Mouse (Mus musculus): ENCODE data around the gene Ciapin1.
"Not testable (repeated sequence)": the region's sequence is repeated elsewhere in the genome, so short reads cannot be mapped to it uniquely, and the experiment has no call there.

The Ciapin1 gene

GRCm38 (mm10) chr8:94857346-94858173 lies 19.4 kb upstream of the Ciapin1 start, which contains the start of gene Polr2c:
Gene Polr2c (plus strand): TSS chr8:94857450.
- in situ Hi-C loops (cut with MboI; ENCODE audit: unreplicated experiment in 2 of 2): no loop called here

GRCm38 (mm10) chr8:94857011-94857345 lies 18.8 kb upstream of the Ciapin1 start:
- in situ Hi-C loops (cut with MboI; ENCODE audit: unreplicated experiment in 2 of 2): no loop called here

GRCm38 (mm10) chr8:94854761-94855160 lies 16.6 kb upstream of the Ciapin1 start:
- in situ Hi-C loops (cut with MboI; ENCODE audit: unreplicated experiment in 2 of 2): not testable (repeated sequence)

GRCm38 (mm10) chr8:94850049-94850448 lies 11.9 kb upstream of the Ciapin1 start:
- in situ Hi-C loops (cut with MboI; ENCODE audit: unreplicated experiment in 2 of 2): no loop called here

GRCm38 (mm10) chr8:94841183-94841582 lies 3.0 kb upstream of the Ciapin1 start:
- in situ Hi-C loops (cut with MboI; ENCODE audit: unreplicated experiment in 2 of 2): no loop called here

- in situ Hi-C loops (cut with MboI; ENCODE audit: unreplicated experiment in 2 of 2): no loop called here
Measured at GRCm38 (mm10) chr8:94838600-94838999, 442 bp upstream of the Ciapin1 start.

GRCm38 (mm10) chr8:94836456-94837240 lies 1.5 kb downstream of the Ciapin1 start:
- in situ Hi-C loops (cut with MboI; ENCODE audit: unreplicated experiment in 2 of 2): no loop called here

- in situ Hi-C loops (cut with MboI; ENCODE audit: unreplicated experiment in 2 of 2): not testable (repeated sequence)
Measured at GRCm38 (mm10) chr8:94835751-94836150, 2.4 kb downstream of the Ciapin1 start.

GRCm38 (mm10) chr8:94833901-94834405 lies 4.2 kb downstream of the Ciapin1 start:
- in situ Hi-C loops (cut with MboI; ENCODE audit: unreplicated experiment in 2 of 2): not testable (repeated sequence)

- in situ Hi-C loops (cut with MboI; ENCODE audit: unreplicated experiment in 2 of 2): no loop called here
Measured at GRCm38 (mm10) chr8:94828284-94828683, 9.9 kb downstream of the Ciapin1 start.

GRCm38 (mm10) chr8:94826210-94826609 lies 11.9 kb downstream of the Ciapin1 start:
- in situ Hi-C loops (cut with MboI; ENCODE audit: unreplicated experiment in 2 of 2): no loop called here

- in situ Hi-C loops (cut with MboI; ENCODE audit: unreplicated experiment in 2 of 2): no loop called here
Measured at GRCm38 (mm10) chr8:94825170-94825569, 13.0 kb downstream of the Ciapin1 start.

GRCm38 (mm10) chr8:94822637-94823560 lies 15.3 kb downstream of the Ciapin1 start:
- in situ Hi-C loops (cut with MboI; ENCODE audit: unreplicated experiment in 2 of 2): loop anchor here in 1 of 2 experiments (5.0 to 25.0 kb wide), 2 partner anchors 84 to 511 kb away; no protein-coding TSS in a partner anchor

- in situ Hi-C loops (cut with MboI; ENCODE audit: unreplicated experiment in 2 of 2): loop anchor here in 1 of 2 experiments (5.0 to 25.0 kb wide), 2 partner anchors 86 to 509 kb away; no protein-coding TSS in a partner anchor
Measured at GRCm38 (mm10) chr8:94821381-94821780, 16.8 kb downstream of the Ciapin1 start.

- in situ Hi-C loops (cut with MboI; ENCODE audit: unreplicated experiment in 2 of 2): loop anchor here in 1 of 2 experiments (5.0 to 25.0 kb wide), 2 partner anchors 87 to 508 kb away; no protein-coding TSS in a partner anchor
Measured at GRCm38 (mm10) chr8:94820553-94820952, 17.6 kb downstream of the Ciapin1 start.

- in situ Hi-C loops (cut with MboI; ENCODE audit: unreplicated experiment in 2 of 2): loop anchor here (5.0 to 25.0 kb wide), 5 partner anchors 88 to 507 kb away; no protein-coding TSS in a partner anchor
Measured at GRCm38 (mm10) chr8:94819671-94820179, 18.4 kb downstream of the Ciapin1 start.

- in situ Hi-C loops (cut with MboI; ENCODE audit: unreplicated experiment in 2 of 2): loop anchor here (5.0 to 25.0 kb wide), 5 partner anchors 89 to 506 kb away; no protein-coding TSS in a partner anchor
Measured at GRCm38 (mm10) chr8:94817933-94818332, 20.2 kb downstream of the Ciapin1 start.

GRCm38 (mm10) chr8:94814556-94814955 lies 23.6 kb downstream of the Ciapin1 start:
- in situ Hi-C loops (cut with MboI; ENCODE audit: unreplicated experiment in 2 of 2): loop anchor here (5.0 to 25.0 kb wide), 4 partner anchors 107 to 502 kb away; no protein-coding TSS in a partner anchor

- in situ Hi-C loops (cut with MboI; ENCODE audit: unreplicated experiment in 2 of 2): loop anchor here (5.0 to 25.0 kb wide), 4 partner anchors 105 to 500 kb away; no protein-coding TSS in a partner anchor
Measured at GRCm38 (mm10) chr8:94812645-94813098, 25.5 kb downstream of the Ciapin1 start.
